Mouse (Mus musculus) MEL (cell line): ENCODE data around the gene Crhr2. TPM values are rescaled to one million over a fixed set of nuclear protein-coding genes. Genes with fewer than 3 reads are reported as not detected.

Source experiments
- DNase-seq: peaks from one replicate; pipeline ENCODE4 v3.0.0; 2011; ENCODE audit warnings: low read depth, low spot score
- H3K27ac ChIP-seq: 2 replicates; pipeline ENCODE4 v1.5.1; 2012; ENCODE audit warnings: low read depth, mild to moderate bottlenecking, control low read depth, low read length, moderate library complexity; ENCODE audit not compliant: control insufficient read depth
- H3K27me3 ChIP-seq, 2 experiments: fragments of 150-350 bp in 1 of 2; sonication (generic) in 1 of 2; 2 replicates each; pipeline ENCODE4 v1.6.1; 2012; ENCODE audit warnings: low read length in 2 of 2, mild to moderate bottlenecking in 2 of 2, improper control_type of control experiment in 1 of 2, moderate library complexity in 1 of 2; ENCODE audit not compliant: insufficient read depth in 2 of 2, control insufficient read depth in 1 of 2
- H3K36me3 ChIP-seq, 2 experiments: 2 replicates each; pipeline ENCODE4 v1.6.1; 2012 to 2014; ENCODE audit warnings: low read length in 2 of 2, improper control_type of control experiment in 1 of 2, inconsistent platforms in 1 of 2, mild to moderate bottlenecking in 1 of 2; ENCODE audit not compliant: insufficient read depth in 2 of 2, control insufficient read depth in 1 of 2
- H3K4me1 ChIP-seq, 2 experiments: fragments of 150-350 bp in 1 of 2; sonication (generic) in 1 of 2; 2 replicates each; pipeline ENCODE4 v1.6.1; 2012; ENCODE audit warnings: low read length in 2 of 2, improper control_type of control experiment in 1 of 2, mild to moderate bottlenecking in 1 of 2; ENCODE audit not compliant: insufficient read depth in 2 of 2, control insufficient read depth in 1 of 2
- H3K4me3 ChIP-seq, 2 experiments: fragments of 150-350 bp in 1 of 2; sonication (generic) in 1 of 2; 2 replicates each; pipeline ENCODE4 v1.5.1; 2012; ENCODE audit warnings: low read depth in 2 of 2, low read length in 2 of 2, mild to moderate bottlenecking in 2 of 2, moderate library complexity in 2 of 2, control low read depth in 1 of 2, improper control_type of control experiment in 1 of 2; ENCODE audit not compliant: control insufficient read depth in 1 of 2, insufficient read depth in 1 of 2
- H3K79me2 ChIP-seq: 2 replicates; pipeline ENCODE4 v1.6.1; 2012; ENCODE audit warnings: mild to moderate bottlenecking, low read length, moderate library complexity; ENCODE audit not compliant: control insufficient read depth, poor library complexity, insufficient read depth
- H3K9ac ChIP-seq: 2 replicates; pipeline ENCODE4 v1.6.1; 2012; ENCODE audit warnings: low read depth, mild to moderate bottlenecking, control low read depth, low read length, moderate library complexity; ENCODE audit not compliant: control insufficient read depth, poor library complexity, severe bottlenecking
- H3K9me3 ChIP-seq: fragments of 150-350 bp; sonication (generic); replicated peaks from 2 replicates; pipeline ENCODE4 v1.6.1; 2012; ENCODE audit warnings: mild to moderate bottlenecking, low read length, improper control_type of control experiment, moderate library complexity; ENCODE audit not compliant: insufficient read depth
- BHLHE40 ChIP-seq: IDR thresholded peaks from 2 replicates; pipeline ENCODE4 v1.6.1; 2012; ENCODE audit warnings: low read depth, mild to moderate bottlenecking, inconsistent platforms, low read length, improper control_type of control experiment, borderline replicate concordance
- CTCF ChIP-seq, 3 experiments: IDR thresholded peaks in 2 of 3; conservative IDR thresholded peaks in 1 of 3; 2 replicates each; pipeline ENCODE4 v1.5.1; 2011 to 2012; ENCODE audit warnings: low read length in 3 of 3, low read depth in 2 of 3, mild to moderate bottlenecking in 2 of 3, improper control_type of control experiment in 1 of 3, inconsistent platforms in 1 of 3, mixed read lengths in 1 of 3, moderate library complexity in 1 of 3; ENCODE audit not compliant: control insufficient read depth in 1 of 3, insufficient read depth in 1 of 3, poor library complexity in 1 of 3, severe bottlenecking in 1 of 3
- ETS1 ChIP-seq: IDR thresholded peaks from 2 replicates; pipeline ENCODE4 v1.6.1; 2012; ENCODE audit warnings: low read depth, mild to moderate bottlenecking, inconsistent platforms, low read length, improper control_type of control experiment, moderate library complexity
- GABPA ChIP-seq: IDR thresholded peaks from 2 replicates; pipeline ENCODE4 v1.6.1; 2012; ENCODE audit warnings: low read depth, mild to moderate bottlenecking, inconsistent platforms, low read length, improper control_type of control experiment, moderate library complexity
- HCFC1 ChIP-seq: IDR thresholded peaks from 2 replicates; pipeline ENCODE4 v1.6.1; 2012; ENCODE audit warnings: low read depth, mild to moderate bottlenecking, inconsistent platforms, low read length, improper control_type of control experiment, moderate library complexity
- KAT2A ChIP-seq: conservative IDR thresholded peaks from 2 replicates; pipeline ENCODE4 v1.6.1; 2012; ENCODE audit warnings: low read depth, low read length, improper control_type of control experiment, inconsistent platforms
- MAX ChIP-seq: IDR thresholded peaks from 2 replicates; pipeline ENCODE4 v1.6.1; 2011; ENCODE audit warnings: low read length, improper control_type of control experiment
- MAZ ChIP-seq: IDR thresholded peaks from 2 replicates; pipeline ENCODE4 v1.6.1; 2012; ENCODE audit warnings: low read depth, mild to moderate bottlenecking, inconsistent platforms, low read length, improper control_type of control experiment
- MYB ChIP-seq: IDR thresholded peaks from 2 replicates; pipeline ENCODE4 v1.6.1; 2011; ENCODE audit warnings: mild to moderate bottlenecking, low read depth, low read length, improper control_type of control experiment
- MYC ChIP-seq: IDR thresholded peaks from 2 replicates; pipeline ENCODE4 v1.6.1; 2011; ENCODE audit warnings: low read depth, mild to moderate bottlenecking, low read length, improper control_type of control experiment, moderate library complexity
- POLR2AphosphoS2 ChIP-seq: IDR thresholded peaks from 2 replicates; pipeline ENCODE4 v1.6.1; 2011; ENCODE audit warnings: low read length, improper control_type of control experiment
- POLR2AphosphoS5 ChIP-seq: IDR thresholded peaks from 2 replicates; pipeline ENCODE4 v1.6.1; 2012; ENCODE audit warnings: low read depth, borderline replicate concordance, mild to moderate bottlenecking, inconsistent platforms, low read length, moderate library complexity, mixed read lengths
- SIN3A ChIP-seq: IDR thresholded peaks from 2 replicates; pipeline ENCODE4 v1.6.1; 2012; ENCODE audit warnings: low read length, improper control_type of control experiment, inconsistent platforms
- USF2 ChIP-seq, 2 experiments: IDR thresholded peaks; 2 replicates each; pipeline ENCODE4 v1.6.1; 2011 to 2012; ENCODE audit warnings: improper control_type of control experiment in 2 of 2, low read length in 2 of 2, borderline replicate concordance in 1 of 2, inconsistent platforms in 1 of 2, low read depth in 1 of 2, mild to moderate bottlenecking in 1 of 2; ENCODE audit not compliant: insufficient read depth in 1 of 2
- ZMIZ1 ChIP-seq: IDR thresholded peaks from 2 replicates; pipeline ENCODE4 v1.6.1; 2012; ENCODE audit warnings: low read depth, mild to moderate bottlenecking, inconsistent platforms, low read length, improper control_type of control experiment, moderate library complexity
- polyA plus RNA-seq, 2 experiments: library from polyadenylated mRNA; stranded (reverse) in 1 of 2; unstranded in 1 of 2; fragments of >175 nt in 1 of 2; fragments of >200 nt in 1 of 2; gene quantifications; 2 replicates each; pipeline versions ENCODE4 v1.2.1 to v1.2.4; 2012; ENCODE audit warnings: low replicate concordance in 2 of 2, low read depth in 1 of 2; ENCODE audit not compliant: insufficient read length in 2 of 2, insufficient read depth in 1 of 2, missing spikeins in 1 of 2
- total RNA-seq: library from RNA; depleted of rRNA; stranded (reverse); fragments of 300-350 nt; gene quantifications from 2 replicates; pipeline ENCODE4 v1.2.3, GENCODE M21; 2012

The Crhr2 gene
- total and polyA plus RNA-seq, 3 experiments = not detected

DNA sequence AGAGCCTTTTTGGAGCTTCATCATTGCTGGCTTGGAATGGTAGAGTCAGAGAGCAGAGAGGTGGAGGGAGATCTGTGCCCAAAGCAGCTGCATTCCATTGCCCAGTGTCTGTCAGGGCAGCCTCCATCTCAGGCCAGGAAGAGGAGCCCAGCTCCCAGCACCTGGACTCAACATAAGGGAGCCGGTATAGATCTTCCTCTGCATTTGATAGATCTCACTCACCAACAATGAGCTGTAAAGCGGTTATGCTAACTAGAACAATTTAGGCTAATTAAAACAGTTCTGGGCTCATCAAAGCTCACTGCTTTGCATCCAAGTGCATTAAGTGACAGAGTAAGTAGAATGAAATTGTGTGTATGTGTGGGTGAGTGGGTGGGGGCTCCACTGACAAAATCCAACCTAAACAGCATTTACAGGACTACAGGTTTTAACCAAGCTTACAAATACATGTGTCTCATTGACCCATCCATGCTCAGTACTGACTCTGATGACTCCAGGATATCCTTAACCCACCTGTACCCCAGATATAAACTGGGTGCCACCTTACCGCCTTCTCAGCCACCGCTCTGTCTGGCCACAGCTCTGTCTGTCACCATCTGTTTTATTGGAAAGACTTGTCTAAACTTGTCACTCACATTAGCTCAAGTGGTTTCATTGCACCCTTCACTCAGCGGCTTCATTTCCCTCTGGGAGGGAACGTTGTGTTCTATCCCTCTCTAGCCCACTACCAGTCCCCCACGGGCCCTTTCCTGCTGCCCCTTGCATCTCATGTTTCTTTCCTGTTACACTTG lies 50.4 kb downstream of the Crhr2 start (continued):
- no peak for TF ChIP-seq KAT2A
- TF ChIP-seq CTCF (IDR thresholded peaks at IDR 0.05 in 2 of 3, conservative IDR thresholded peaks at IDR 0.05 in 1 of 3; ENCODE audit: control insufficient read depth in 1 of 3, insufficient read depth in 1 of 3, low read depth in 2 of 3, low read length in 3 of 3, poor library complexity in 1 of 3, severe bottlenecking in 1 of 3) = no peak
- TF ChIP-seq ZMIZ1 = no peak

DNA sequence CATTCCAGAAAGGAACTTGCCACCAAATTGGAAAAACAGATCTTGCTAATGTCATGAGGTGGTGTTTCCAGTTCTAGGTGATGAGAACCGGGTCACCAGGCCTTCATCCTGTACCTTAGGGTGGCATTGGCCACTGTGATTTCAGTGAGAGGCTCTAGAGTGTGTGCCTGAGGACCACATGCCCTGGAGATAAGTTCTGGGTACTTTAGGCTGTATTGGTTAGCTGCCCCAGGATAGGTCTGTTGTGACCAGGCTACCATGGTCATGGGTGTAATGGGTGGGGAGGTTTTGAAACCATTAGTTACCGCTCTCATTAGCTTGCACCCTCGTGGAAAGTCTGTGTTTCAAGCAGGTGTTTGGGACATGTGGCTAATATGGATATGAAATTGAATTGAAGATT lies 51.4 kb downstream of the Crhr2 start:
- H3K9me3 ChIP-seq = no peaks in the 10 kb centered on the region
- H3K36me3 ChIP-seq = peaks cover 0 to 9% of the 10 kb centered on the region in 2 experiments; a peak in 2 of 4 replicates
- peak; percentile 66; the same call in 1 of the 2 replicates for TF ChIP-seq POLR2AphosphoS2
- TF ChIP-seq MYB = no peak

DNA sequence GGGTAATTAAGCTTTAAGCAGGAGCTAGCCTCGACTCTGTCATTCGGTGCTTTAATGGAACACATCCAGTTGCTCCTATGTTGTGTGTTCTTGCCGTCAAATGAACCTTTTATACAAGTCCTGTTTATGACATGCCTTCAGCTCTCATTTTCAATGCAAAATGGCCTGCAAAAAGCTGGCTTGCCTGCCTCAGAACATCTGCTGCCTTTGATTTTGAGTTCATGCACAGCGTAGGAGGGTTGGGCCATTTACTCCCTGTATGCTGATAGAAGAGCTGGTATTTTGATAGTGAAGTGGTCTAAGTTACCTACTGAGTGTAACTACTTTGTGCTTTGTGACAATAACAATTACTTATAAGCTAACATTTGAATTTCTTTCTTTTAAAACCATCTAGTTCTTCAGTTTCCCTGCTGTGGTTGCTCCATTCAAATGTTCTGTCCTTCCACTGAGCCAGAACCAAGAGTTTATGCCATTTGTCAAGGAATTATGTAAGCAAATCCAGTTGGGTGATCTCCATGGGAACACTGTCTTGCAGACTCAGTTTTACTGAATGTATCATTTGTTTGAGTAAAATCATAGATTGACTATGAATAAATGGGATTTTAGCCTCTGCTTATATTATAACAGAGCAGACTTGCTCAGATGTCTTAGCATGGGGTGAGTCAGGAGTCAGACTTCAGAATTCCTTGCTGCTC lies 56.1 kb downstream of the Crhr2 start:
- Histone ChIP-seq H3K9ac (no peak overlapping the region), H3K79me2 (no peaks in the 10 kb centered on the region), H3K27ac (no peak overlapping the region), H3K36me3 (peaks cover 0 to 25% of the 10 kb centered on the region in 2 experiments; a peak in 2 of 4 replicates), H3K4me1 (no peaks in the 10 kb centered on the region), H3K4me3 (no peak overlapping the region), H3K27me3 (no peaks in the 10 kb centered on the region), H3K9me3 (no peaks in the 10 kb centered on the region)
- no peak for DNase-seq
- no peak for TF ChIP-seq USF2 (IDR thresholded peaks at IDR 0.05; ENCODE audit: borderline replicate concordance in 1 of 2, insufficient read depth in 1 of 2, low read depth in 1 of 2, low read length in 2 of 2)
- TF ChIP-seq MAZ = no peak
- TF ChIP-seq MYC = no peak
- TF ChIP-seq KAT2A = no peak
- TF ChIP-seq POLR2AphosphoS5 = no peak
- no peak for TF ChIP-seq GABPA
- TF ChIP-seq ETS1 = no peak
- no peak for TF ChIP-seq SIN3A
- no peak for TF ChIP-seq HCFC1
- no peak for TF ChIP-seq MAX
- TF ChIP-seq BHLHE40 = no peak

More for the DNA sequence above, 51.4 kb downstream of the Crhr2 start:
- H3K27me3 ChIP-seq = no peaks in the 10 kb centered on the region
- H3K27ac ChIP-seq = no peak overlapping the region
- no peak overlapping the region for H3K4me3 ChIP-seq
- no peak for DNase-seq
- H3K9ac ChIP-seq = no peak overlapping the region
- no peaks in the 10 kb centered on the region for H3K4me1 ChIP-seq
- H3K79me2 ChIP-seq = no peaks in the 10 kb centered on the region
